Mouse (Mus musculus) B cell, adult 2 months (primary cell): Measurements from ENCODE around the gene Vmn1r158.
"Not testable (repeated sequence)": the region's sequence is repeated elsewhere in the genome, so short reads cannot be mapped to it uniquely, and the experiment has no call there.

ENCODE experiments used
- DNase-seq, 2 experiments: peaks; one replicate each; pipeline ENCODE4 v3.0.0; 2022

Gene Vmn1r158

GRCm38 (mm10) chr7:22790682-22791081, at the start of gene Vmn1r158:
Gene Vmn1r158, minus strand, starts transcription at chr7:22790782.
- DNase-seq: not testable (repeated sequence)

GRCm38 (mm10) chr7:22775981-22776380, 14.6 kb downstream of the Vmn1r158 start:
- DNase-seq: not testable (repeated sequence)

GRCm38 (mm10) chr7:22761397-22761796, 29.2 kb downstream of the Vmn1r158 start, which contains the start of gene Vmn1r157:
Gene Vmn1r157, plus strand, starts transcription at chr7:22761697.
- not testable (repeated sequence) for DNase-seq
